Mouse (Mus musculus): Measurements from ENCODE around the gene Usp29. TPM values are rescaled to one million over a fixed set of nuclear protein-coding genes. Genes with fewer than 3 reads are reported as not detected.

The Usp29 gene
- total and polyA plus RNA-seq, 3 experiments: not detected

DNA sequence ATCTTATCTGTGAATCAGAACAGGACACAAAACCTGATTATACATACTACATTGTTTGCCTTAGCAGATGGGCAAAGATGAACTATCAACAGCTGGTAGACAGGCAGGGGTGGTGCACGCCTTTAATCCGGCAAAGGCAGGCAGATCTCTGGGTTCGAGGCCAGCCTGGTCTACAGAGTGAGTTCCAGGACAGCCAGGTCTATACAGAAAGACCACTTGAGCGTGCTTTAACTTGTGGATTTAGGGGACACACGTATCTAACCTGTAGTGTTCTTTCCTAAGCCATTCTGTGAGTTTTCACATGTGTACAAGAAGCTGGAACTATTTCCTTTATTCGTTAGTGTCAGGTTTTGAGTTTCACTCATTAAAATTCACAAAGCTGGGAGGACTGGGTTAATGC is 120.9 kb downstream of the Usp29 start:
- dilution Hi-C loops (cut with MboI; ENCODE audit: extremely low pct_ligation_motif_present, extremely low pct_unique_long_range_greater_than_20kb, low sequenced_read_pairs) (no loop called here), in situ Hi-C loops (cut with MboI; ENCODE audit: low pct_ligation_motif_present, low pct_unique_long_range_greater_than_20kb, low sequenced_read_pairs) (no loop called here)
- Histone ChIP-seq H3K4me2 (ENCODE audit: insufficient read depth, low read depth, poor library complexity, severe bottlenecking) (no peak overlapping the region), H3K36me3 (replicated peaks in 1 of 2; ENCODE audit: control insufficient read depth in 1 of 2, insufficient read depth in 1 of 2, low read length in 1 of 2) (no peaks in the 10 kb centered on the region), H3K9me3 (replicated peaks; ENCODE audit: low read length) (peaks cover 31% of the 10 kb centered on the region), H3K27me3 (replicated peaks) (no peaks in the 10 kb centered on the region), H3K4me1 (ENCODE audit: control insufficient read depth in 1 of 2, insufficient read depth in 2 of 2) (no peaks in the 10 kb centered on the region), H3K79me2 (replicated peaks; ENCODE audit: control insufficient read depth, extremely low read depth, insufficient read depth, poor library complexity, severe bottlenecking) (no peaks in the 10 kb centered on the region), H3K9ac (ENCODE audit: insufficient read depth, low read depth) (no peak overlapping the region), H3K4me3 (replicated peaks in 1 of 3; ENCODE audit: low read depth in 2 of 3, low read length in 2 of 3, poor library complexity in 1 of 3) (no peak overlapping the region), H3K27ac (ENCODE audit: insufficient read depth, low read depth) (no peak overlapping the region)
- no peak for TF ChIP-seq TCF12 (IDR thresholded peaks at IDR 0.05; ENCODE audit: low read depth, low read length)
- TF ChIP-seq ZMIZ1 (IDR thresholded peaks at IDR 0.05; ENCODE audit: low read depth, low read length): no peak
- no peak for TF ChIP-seq IRF4 (IDR thresholded peaks at IDR 0.05; ENCODE audit: low read depth, low read length)
- TF ChIP-seq ELF1 (IDR thresholded peaks at IDR 0.05; ENCODE audit: low read depth, low read length): no peak
- no peak for TF ChIP-seq POLR2AphosphoS2 (IDR thresholded peaks at IDR 0.05; ENCODE audit: low read depth, low read length)
- no peak for TF ChIP-seq BHLHE40 (IDR thresholded peaks at IDR 0.05; ENCODE audit: low read depth, low read length)
- TF ChIP-seq E2F4 (IDR thresholded peaks at IDR 0.05; ENCODE audit: insufficient replicate concordance, low read depth, low read length): no peak
- TF ChIP-seq CTCF (conservative IDR thresholded peaks at IDR 0.05 in 1 of 2, IDR thresholded peaks at IDR 0.05 in 1 of 2; ENCODE audit: low read depth in 2 of 2, low read length in 2 of 2): no peak
- no peak for TF ChIP-seq SMC3 (IDR thresholded peaks at IDR 0.05; ENCODE audit: low read depth, low read length)
- TF ChIP-seq EP300 (IDR thresholded peaks at IDR 0.05; ENCODE audit: low read length): no peak
- no peak for TF ChIP-seq POLR2A (IDR thresholded peaks at IDR 0.05; ENCODE audit: low read depth, low read length)
- TF ChIP-seq KAT2A (IDR thresholded peaks at IDR 0.05; ENCODE audit: insufficient replicate concordance, low read length): no peak
- no peak for TF ChIP-seq MAZ (IDR thresholded peaks at IDR 0.05; ENCODE audit: low read depth, low read length)
- TF ChIP-seq ETS1 (conservative IDR thresholded peaks at IDR 0.05; ENCODE audit: low read depth, low read length): no peak
- no peak for TF ChIP-seq MYC (IDR thresholded peaks at IDR 0.05; ENCODE audit: low read depth, low read length)
- no peak for DNase-seq (ENCODE audit: extremely low read depth)

DNA sequence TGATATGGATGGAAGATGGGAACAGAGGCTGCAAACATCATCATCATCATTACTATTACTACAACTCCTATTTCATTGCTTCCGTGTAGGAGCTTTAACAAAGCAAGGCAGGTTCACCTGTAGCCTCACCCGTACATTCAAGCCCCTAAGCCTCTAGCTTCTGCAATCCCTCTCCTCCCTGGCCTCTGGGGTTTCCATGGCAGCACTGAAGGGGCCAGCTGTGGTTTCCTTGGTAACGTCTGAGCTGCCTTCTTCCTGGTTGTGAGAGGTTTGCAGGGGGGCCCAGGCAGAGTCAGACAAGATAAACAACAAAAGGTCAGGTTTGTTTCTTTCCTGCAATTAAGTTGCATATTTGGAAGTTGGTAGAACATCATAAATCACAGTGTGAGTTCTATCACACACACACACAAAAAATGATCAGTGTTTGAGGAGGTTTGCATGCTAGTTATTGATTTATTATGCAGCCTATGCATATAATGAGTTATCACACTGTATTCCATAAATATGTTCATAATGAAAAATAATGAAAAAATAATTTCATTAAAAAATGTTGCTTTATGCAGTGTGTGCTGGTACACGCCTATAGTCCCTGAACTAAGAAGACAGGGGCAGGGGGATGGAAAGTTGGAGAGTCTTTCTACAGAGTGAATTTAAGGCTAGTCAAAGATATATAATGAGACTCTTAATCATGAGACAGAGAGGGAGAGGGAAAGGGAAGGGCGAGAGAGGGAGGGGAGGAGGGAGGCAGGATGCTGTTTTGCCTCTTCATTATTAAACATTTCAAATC is 121.5 kb downstream of the Usp29 start:
- H3K4me3 ChIP-seq (replicated peaks in 1 of 3; ENCODE audit: low read depth in 2 of 3, low read length in 2 of 3, poor library complexity in 1 of 3): no peak overlapping the region
- H3K27me3 ChIP-seq (replicated peaks): no peaks in the 10 kb centered on the region
- no peak for DNase-seq (ENCODE audit: extremely low read depth)
- no peaks in the 10 kb centered on the region for H3K4me1 ChIP-seq (ENCODE audit: control insufficient read depth in 1 of 2, insufficient read depth in 2 of 2)
- dilution Hi-C loops (cut with MboI; ENCODE audit: extremely low pct_ligation_motif_present, extremely low pct_unique_long_range_greater_than_20kb, low sequenced_read_pairs): no loop called here
- no peak overlapping the region for H3K27ac ChIP-seq (ENCODE audit: insufficient read depth, low read depth)
- H3K36me3 ChIP-seq (replicated peaks in 1 of 2; ENCODE audit: control insufficient read depth in 1 of 2, insufficient read depth in 1 of 2, low read length in 1 of 2): no peaks in the 10 kb centered on the region
- no peak overlapping the region for H3K4me2 ChIP-seq (ENCODE audit: insufficient read depth, low read depth, poor library complexity, severe bottlenecking)
- in situ Hi-C loops (cut with MboI; ENCODE audit: low pct_ligation_motif_present, low pct_unique_long_range_greater_than_20kb, low sequenced_read_pairs): no loop called here
- peaks cover 31% of the 10 kb centered on the region for H3K9me3 ChIP-seq (replicated peaks; ENCODE audit: low read length)
- no peaks in the 10 kb centered on the region for H3K79me2 ChIP-seq (replicated peaks; ENCODE audit: control insufficient read depth, extremely low read depth, insufficient read depth, poor library complexity, severe bottlenecking)
- H3K9ac ChIP-seq (ENCODE audit: insufficient read depth, low read depth): no peak overlapping the region
- TF ChIP-seq PAX5 (IDR thresholded peaks at IDR 0.05; ENCODE audit: low read length) (no peak), KAT2A (IDR thresholded peaks at IDR 0.05; ENCODE audit: insufficient replicate concordance, low read length) (no peak), EP300 (IDR thresholded peaks at IDR 0.05; ENCODE audit: low read length) (no peak), MYC (IDR thresholded peaks at IDR 0.05; ENCODE audit: low read depth, low read length) (no peak), JUND (conservative IDR thresholded peaks at IDR 0.05; ENCODE audit: low read depth, low read length) (no peak), BHLHE40 (IDR thresholded peaks at IDR 0.05; ENCODE audit: low read depth, low read length) (no peak), UBTF (IDR thresholded peaks at IDR 0.05; ENCODE audit: low read depth, low read length) (no peak), CHD2 (IDR thresholded peaks at IDR 0.05; ENCODE audit: low read length) (no peak), NELFE (IDR thresholded peaks at IDR 0.05; ENCODE audit: low read depth, low read length) (no peak), TBP (conservative IDR thresholded peaks at IDR 0.05; ENCODE audit: low read depth, low read length) (no peak), MXI1 (IDR thresholded peaks at IDR 0.05; ENCODE audit: low read depth, low read length) (no peak)

Measured in CH12.LX (cell line).